Mouse (Mus musculus): ENCODE measurements around the gene Cdc27. TPM values are rescaled to one million over a fixed set of nuclear protein-coding genes. Genes with fewer than 3 reads are reported as not detected.

Cdc27 gene
- 24.2 TPM for polyA plus RNA-seq (2014; fragmentation: Illumina TruSeq; extraction: RNeasy Lipid Tissue Mini Kit (QIAGEN cat#74804); ENCODE audit: low read depth, low replicate concordance)

DNA sequence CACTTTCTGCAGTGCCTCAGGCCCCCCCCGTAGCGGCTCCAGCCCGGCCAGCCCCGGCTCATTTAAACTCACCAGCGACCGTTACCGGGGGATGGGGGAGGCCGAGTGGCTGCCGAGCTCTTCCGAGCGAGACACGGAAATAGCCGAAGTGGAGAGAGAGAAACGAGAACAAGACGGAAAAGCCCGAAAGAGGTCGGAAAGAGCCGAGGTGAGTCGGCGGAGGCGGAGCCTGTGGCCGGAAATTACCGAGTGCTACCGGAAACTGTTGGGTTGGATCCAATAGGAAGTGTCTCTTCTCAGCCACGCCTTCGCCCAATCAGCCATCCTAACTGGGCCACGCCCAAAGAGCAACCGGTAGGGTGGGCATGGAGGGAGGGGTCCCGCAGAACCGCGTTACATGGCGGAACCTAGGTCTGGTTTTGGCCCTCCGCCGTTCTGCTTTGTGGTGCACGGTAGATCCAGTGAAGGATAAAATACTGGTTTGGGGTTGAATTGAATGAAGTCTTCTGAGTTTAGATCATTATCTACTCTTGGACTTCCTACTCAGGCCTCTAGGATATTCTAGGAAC, at the start of gene Cdc27, which contains the start of gene Myl4:
Gene Cdc27 (minus strand): TSS at position 215 of the 569 bp plus-strand sequence.
Gene Myl4 (plus strand): TSS at position 258 of the 569 bp plus-strand sequence.

GRCm38 (mm10) chr11:104468751-104469268, 81.6 kb downstream of the Cdc27 start, which contains the start of gene Kansl1:
Kansl1 (minus strand) TSS chr11:104468861.

Other genes with a start within 250 kb of the Cdc27 start
- gene Kansl1, start 81.8 kb downstream of the Cdc27 start, polyA plus RNA-seq (2014; fragmentation: Illumina TruSeq; extraction: RNeasy Lipid Tissue Mini Kit (QIAGEN cat#74804); ENCODE audit: low read depth, low replicate concordance) = 29.4 TPM
- gene Myl4, start within 50 bp of the Cdc27 start, polyA plus RNA-seq (2014; fragmentation: Illumina TruSeq; extraction: RNeasy Lipid Tissue Mini Kit (QIAGEN cat#74804); ENCODE audit: low read depth, low replicate concordance) = 7.3 TPM
- gene Itgb3, start 57.4 kb upstream of the Cdc27 start, polyA plus RNA-seq (2014; fragmentation: Illumina TruSeq; extraction: RNeasy Lipid Tissue Mini Kit (QIAGEN cat#74804); ENCODE audit: low read depth, low replicate concordance) = 2.9 TPM
- 0.10 TPM for gene Gm11639, start 135.1 kb upstream of the Cdc27 start, polyA plus RNA-seq (2014; fragmentation: Illumina TruSeq; extraction: RNeasy Lipid Tissue Mini Kit (QIAGEN cat#74804); ENCODE audit: low read depth, low replicate concordance)

Data from adipose tissue, adult 10 weeks (tissue).